ENCODE assay signal across 26 mouse cellular contexts in genomic region chr8:53435721-53436120, GRCm38 (mm10).
DNase-seq lines count a peak whose midpoint lies in the region; TF ChIP-seq lines count a peak whose summit lies in the region.
"Had no signal": no experiment of that assay in that cellular context is flagged by ENCODE, and none has a peak within 500 bp of the region (broad histone marks: within the 10 kb centered on the region; RNA-seq: fewer than 3 reads in every experiment).

No protein-coding gene starts in this region.

- TF ChIP-seq POLR2A in MEL (IDR thresholded peaks at IDR 0.05; ENCODE audit: control insufficient read depth in 1 of 2, insufficient read depth in 1 of 2, low read depth in 1 of 2, low read length in 2 of 2, poor library complexity in 1 of 2) = no peak

- no peak for TF ChIP-seq CTCF in MEL (IDR thresholded peaks at IDR 0.05 in 2 of 3, conservative IDR thresholded peaks at IDR 0.05 in 1 of 3; ENCODE audit: control insufficient read depth in 1 of 3, insufficient read depth in 1 of 3, low read depth in 2 of 3, low read length in 3 of 3, poor library complexity in 1 of 3, severe bottlenecking in 1 of 3)

- H3K27me3 ChIP-seq in MEL (ENCODE audit: control insufficient read depth in 1 of 2, insufficient read depth in 2 of 2, low read length in 2 of 2) = no peaks in the 10 kb centered on the region
- H3K27me3 ChIP-seq: CH12.LX; embryonic facial prominence, embryonic 13.5 days; embryonic facial prominence, embryonic 15.5 days; forebrain, embryonic 12.5 days had no signal

- H3K79me2 ChIP-seq in MEL (ENCODE audit: control insufficient read depth, insufficient read depth, low read length, poor library complexity) = no peaks in the 10 kb centered on the region

- no peak overlapping the region for H3K4me3 ChIP-seq in MEL (ENCODE audit: control insufficient read depth in 1 of 2, insufficient read depth in 1 of 2, low read depth in 2 of 2, low read length in 2 of 2)
- H3K4me3 ChIP-seq: embryonic facial prominence, embryonic 13.5 days; embryonic facial prominence, embryonic 15.5 days; erythroblast, embryonic 14.5 days; forebrain, embryonic 10.5 days; forebrain, embryonic 12.5 days had no signal

- H3K27ac ChIP-seq in MEL (ENCODE audit: control insufficient read depth, low read depth, low read length) = no peak overlapping the region
- H3K27ac ChIP-seq: embryonic facial prominence, embryonic 13.5 days; embryonic facial prominence, embryonic 15.5 days; forebrain, embryonic 10.5 days; forebrain, embryonic 12.5 days had no signal

- H3K9ac ChIP-seq in MEL (ENCODE audit: control insufficient read depth, low read depth, low read length, poor library complexity, severe bottlenecking) = no peak overlapping the region
- H3K9ac ChIP-seq: embryonic facial prominence, embryonic 13.5 days; embryonic facial prominence, embryonic 15.5 days; forebrain, embryonic 12.5 days had no signal

- TF ChIP-seq RAD21 in MEL (IDR thresholded peaks at IDR 0.05; ENCODE audit: low read depth, low read length) = no peak

- no peaks in the 10 kb centered on the region for H3K9me3 ChIP-seq in MEL (replicated peaks; ENCODE audit: insufficient read depth, low read length)
- H3K9me3 ChIP-seq: embryonic facial prominence, embryonic 13.5 days; embryonic facial prominence, embryonic 15.5 days; forebrain, embryonic 10.5 days; forebrain, embryonic 12.5 days; G1E had no signal

- DNase-seq in 416B (ENCODE audit: low read depth) (peak; percentile 5), ES-CJ7 (ENCODE audit: low read depth, low spot score) (peak; percentile 72), MEL (ENCODE audit: low read depth, low spot score) (peak; percentile 4), WW6 (ENCODE audit: low read depth, low spot score) (peak; percentile 11)
- DNase-seq in lung, postnatal 25 days (ENCODE audit: low spot score) = no peak
- DNase-seq in gastrocnemius, postnatal 14 days = no peak
- no peak for DNase-seq in adrenal gland, postnatal 4 days (ENCODE audit: low spot score in 2 of 2)
- no peak for DNase-seq in kidney, postnatal 10 days
- DNase-seq: adrenal gland, adult 8-10 months; adrenal gland, postnatal 14 days; adrenal gland, postnatal 36 days; B cell, adult 2 months; cerebellum, adult 11 months; cerebellum, adult 18-20 months; cerebellum, adult 8-10 months; cerebellum, adult 9-11 months; cerebellum, postnatal 14 days; cerebellum, postnatal 36 days; embryo, embryonic 11 days had no signal

- H3K36me3 ChIP-seq in MEL (ENCODE audit: control insufficient read depth in 1 of 2, insufficient read depth in 2 of 2, low read length in 2 of 2) = no peaks in the 10 kb centered on the region
- H3K36me3 ChIP-seq: embryonic facial prominence, embryonic 13.5 days; embryonic facial prominence, embryonic 15.5 days; forebrain, embryonic 10.5 days; forebrain, embryonic 12.5 days; G1E had no signal

- intact Hi-C loops in gastrocnemius, postnatal 14 days (cut with DNase I; ENCODE audit: low total_unique reads) = no loop called here

- no peaks in the 10 kb centered on the region for H3K4me1 ChIP-seq in MEL (ENCODE audit: control insufficient read depth in 1 of 2, insufficient read depth in 2 of 2, low read length in 2 of 2)
- H3K4me1 ChIP-seq: embryonic facial prominence, embryonic 13.5 days; embryonic facial prominence, embryonic 15.5 days; forebrain, embryonic 10.5 days; forebrain, embryonic 12.5 days had no signal

- TF ChIP-seq EP300 in MEL (IDR thresholded peaks at IDR 0.05; ENCODE audit: low read depth in 1 of 2, low read length in 2 of 2) = no peak

TF ChIP-seq in MEL, 35 proteins besides CTCF, POLR2A, EP300 and RAD21:
- TF ChIP-seq KAT2A (conservative IDR thresholded peaks at IDR 0.05; ENCODE audit: low read depth, low read length) = no peak
- no peak for TF ChIP-seq MXI1 (IDR thresholded peaks at IDR 0.05; ENCODE audit: low read depth, low read length)
- no peak for TF ChIP-seq NELFE (IDR thresholded peaks at IDR 0.05; ENCODE audit: low read depth, low read length)
- TF ChIP-seq SIN3A (IDR thresholded peaks at IDR 0.05; ENCODE audit: low read length) = no peak
- TF ChIP-seq CHD2 (IDR thresholded peaks at IDR 0.05; ENCODE audit: low read length) = no peak
- no peak for TF ChIP-seq POLR2AphosphoS2 (IDR thresholded peaks at IDR 0.05; ENCODE audit: low read length)
- TF ChIP-seq E2F4 (IDR thresholded peaks at IDR 0.05; ENCODE audit: borderline replicate concordance, low read depth, low read length) = no peak
- no peak for TF ChIP-seq GATA1 (IDR thresholded peaks at IDR 0.05; ENCODE audit: low read depth, low read length)
- no peak for TF ChIP-seq TCF12 (IDR thresholded peaks at IDR 0.05; ENCODE audit: low read depth, low read length)

Comparison
In these comparisons a context has a peak if more than half of its experiments do, and no peak if none do; other contexts are left out.
1. DNase-seq: peak in 416B (single experiment), ES-CJ7 (single experiment), MEL (single experiment) and WW6 (single experiment); none in lung, postnatal 25 days (single experiment), gastrocnemius, postnatal 14 days (single experiment), adrenal gland, postnatal 4 days (0 of 2) and kidney, postnatal 10 days (single experiment).